Mouse (Mus musculus): ENCODE results near the gene Zfp975.
"Not testable (repeated sequence)": the region's sequence is repeated elsewhere in the genome, so short reads cannot be mapped to it uniquely, and the experiment has no call there.

The Zfp975 gene

GRCm38 (mm10) chr7:42692362-42693158 is at the start of gene Zfp975:
Gene Zfp975 (minus strand): TSS chr7:42692742.
- DNase-seq (ENCODE audit: low spot score in 2 of 2), result peak; percentile 89 to 91

- no peak for DNase-seq (ENCODE audit: low spot score in 2 of 2)
Measured at GRCm38 (mm10) chr7:42738536-42739210, 46.1 kb upstream of the Zfp975 start.

GRCm38 (mm10) chr7:42726917-42727316 is 34.4 kb upstream of the Zfp975 start, which contains the start of gene Gm17067:
Gene Gm17067 (minus strand): TSS chr7:42727017.
- not testable (repeated sequence) for DNase-seq (ENCODE audit: low spot score in 2 of 2)

- DNase-seq (ENCODE audit: low spot score in 2 of 2), result peak; percentile 5 to 11
Measured at GRCm38 (mm10) chr7:42693251-42693650, 709 bp upstream of the Zfp975 start.

- not testable (repeated sequence) for DNase-seq (ENCODE audit: low spot score in 2 of 2)
Measured at GRCm38 (mm10) chr7:42680081-42680480, 12.5 kb downstream of the Zfp975 start.

GRCm38 (mm10) chr7:42679646-42680045 is 12.9 kb downstream of the Zfp975 start:
- not testable (repeated sequence) for DNase-seq (ENCODE audit: low spot score in 2 of 2)

GRCm38 (mm10) chr7:42660140-42660539 is 32.4 kb downstream of the Zfp975 start:
- DNase-seq (ENCODE audit: low spot score in 2 of 2), result not testable (repeated sequence)

GRCm38 (mm10) chr7:42655211-42655610 is 37.3 kb downstream of the Zfp975 start:
- DNase-seq (ENCODE audit: low spot score in 2 of 2), result not testable (repeated sequence)

GRCm38 (mm10) chr7:42643120-42643620 is 49.4 kb downstream of the Zfp975 start:
- DNase-seq (ENCODE audit: low spot score in 2 of 2), result peak in 1 of 2 experiments; percentile 1

GRCm38 (mm10) chr7:42642152-42643115 is 50.1 kb downstream of the Zfp975 start, which contains the start of gene Zfp976:
Gene Zfp976 (minus strand): TSS chr7:42642588.
- DNase-seq (ENCODE audit: low spot score in 2 of 2), result peak; percentile 72 to 77

- not testable (repeated sequence) for DNase-seq (ENCODE audit: low spot score in 2 of 2)
Measured at GRCm38 (mm10) chr7:42631031-42631430, 61.5 kb downstream of the Zfp975 start.
